Mouse (Mus musculus) testis, adult 2 months (tissue): ENCODE measurements around the gene Erp29. TPM values are rescaled to one million over a fixed set of nuclear protein-coding genes. Genes with fewer than 3 reads are reported as not detected.

Experiments used
- H3K27ac ChIP-seq: fragments of 200-500 bp; 2 replicates; pipeline ENCODE4 v1.5.1; 2012; ENCODE audit warnings: low read depth, low read length; ENCODE audit not compliant: control insufficient read depth, insufficient read depth
- H3K27me3 ChIP-seq: fragments of 200-500 bp; 2 replicates; pipeline ENCODE4 v1.6.1; 2012; ENCODE audit warnings: mild to moderate bottlenecking, low read length, moderate library complexity; ENCODE audit not compliant: control insufficient read depth, insufficient read depth
- H3K36me3 ChIP-seq: fragments of 200-500 bp; 2 replicates; pipeline ENCODE4 v1.6.1; 2012; ENCODE audit warnings: mild to moderate bottlenecking, low read length; ENCODE audit not compliant: control insufficient read depth, insufficient read depth
- H3K4me1 ChIP-seq: fragments of 200-500 bp; 2 replicates; pipeline ENCODE4 v1.6.1; 2012; ENCODE audit warnings: low read length; ENCODE audit not compliant: control insufficient read depth, insufficient read depth
- H3K4me3 ChIP-seq: fragments of 200-500 bp; 2 replicates; pipeline ENCODE4 v1.5.1; 2012; ENCODE audit warnings: low read depth, mild to moderate bottlenecking, low read length, moderate library complexity, mixed read lengths; ENCODE audit not compliant: control insufficient read depth
- CTCF ChIP-seq: fragments of 200-500 bp; IDR thresholded peaks from 2 replicates; pipeline ENCODE4 v1.5.1; 2012; ENCODE audit warnings: low read depth, mild to moderate bottlenecking, inconsistent platforms, low read length, moderate library complexity; ENCODE audit not compliant: control insufficient read depth, insufficient read depth, insufficient replicate concordance
- POLR2A ChIP-seq: fragments of 200-500 bp; IDR thresholded peaks from 2 replicates; pipeline ENCODE4 v1.6.1; 2012; ENCODE audit warnings: low read depth, mild to moderate bottlenecking, inconsistent platforms, low read length, moderate library complexity; ENCODE audit not compliant: control insufficient read depth
- polyA plus RNA-seq: library from polyadenylated mRNA; depleted of rRNA; stranded (reverse); fragments of >200 nt; gene quantifications from 2 replicates; pipeline ENCODE4 v1.2.3, GENCODE M21; 2012

The Erp29 gene
- polyA plus RNA-seq, 1 experiment: 102 TPM

- H3K36me3 ChIP-seq: peaks cover 6% of the 10 kb centered on the region
- H3K27ac ChIP-seq: no peak overlapping the region
- H3K27me3 ChIP-seq: no peaks in the 10 kb centered on the region
- no peak for TF ChIP-seq CTCF
- TF ChIP-seq POLR2A: no peak
- H3K4me3 ChIP-seq: no peak overlapping the region
- no peaks in the 10 kb centered on the region for H3K4me1 ChIP-seq
These were observed 29.5 kb downstream of the Erp29 start for GRCm38 (mm10) chr5:121422787-121423186.

- no peak for TF ChIP-seq CTCF
These were observed 31.6 kb downstream of the Erp29 start for GRCm38 (mm10) chr5:121420721-121421120.

GRCm38 (mm10) chr5:121410975-121411374, 41.3 kb downstream of the Erp29 start:
- TF ChIP-seq CTCF (no peak), POLR2A (no peak)
- Histone ChIP-seq H3K27ac (no peak overlapping the region), H3K4me3 (no peak overlapping the region), H3K36me3 (peaks cover 4% of the 10 kb centered on the region), H3K27me3 (no peaks in the 10 kb centered on the region), H3K4me1 (no peaks in the 10 kb centered on the region)

More at GRCm38 (mm10) chr5:121420721-121421120, 31.6 kb downstream of the Erp29 start:
- H3K27me3 ChIP-seq: no peaks in the 10 kb centered on the region
- H3K27ac ChIP-seq: no peak overlapping the region
- H3K4me3 ChIP-seq: no peak overlapping the region
- H3K36me3 ChIP-seq: peaks cover 9% of the 10 kb centered on the region
- no peaks in the 10 kb centered on the region for H3K4me1 ChIP-seq

- H3K27ac ChIP-seq: no peak overlapping the region
- H3K36me3 ChIP-seq: peaks cover 3% of the 10 kb centered on the region
- no peak overlapping the region for H3K4me3 ChIP-seq
- no peaks in the 10 kb centered on the region for H3K4me1 ChIP-seq
- TF ChIP-seq CTCF (no peak), POLR2A (no peak)
- no peaks in the 10 kb centered on the region for H3K27me3 ChIP-seq
These were observed 44.5 kb downstream of the Erp29 start for GRCm38 (mm10) chr5:121407856-121408255.

- no peaks in the 10 kb centered on the region; the same call in 1 of the 2 replicates for H3K36me3 ChIP-seq
- TF ChIP-seq CTCF (no peak), POLR2A (no peak)
- H3K27ac ChIP-seq: no peak overlapping the region
- H3K4me1 ChIP-seq: peaks cover 7% of the 10 kb centered on the region
- H3K27me3 ChIP-seq: no peaks in the 10 kb centered on the region
- no peak overlapping the region for H3K4me3 ChIP-seq
These were observed 51.5 kb downstream of the Erp29 start for GRCm38 (mm10) chr5:121400849-121401248.

- no peaks in the 10 kb centered on the region for H3K27me3 ChIP-seq
- no peak overlapping the region for H3K4me3 ChIP-seq
- H3K27ac ChIP-seq: no peak overlapping the region
- TF ChIP-seq POLR2A (no peak), CTCF (no peak)
- H3K36me3 ChIP-seq: no peaks in the 10 kb centered on the region; the same call in 1 of the 2 replicates
- H3K4me1 ChIP-seq: peaks cover 7% of the 10 kb centered on the region
These were observed 52.2 kb downstream of the Erp29 start for GRCm38 (mm10) chr5:121400064-121400463.

GRCm38 (mm10) chr5:121399540-121399939, 52.8 kb downstream of the Erp29 start:
- no peaks in the 10 kb centered on the region; the same call in 1 of the 2 replicates for H3K36me3 ChIP-seq
- H3K4me3 ChIP-seq: peak overlapping the region; percentile 66

More at GRCm38 (mm10) chr5:121399540-121399939, 52.8 kb downstream of the Erp29 start:
- no peak for TF ChIP-seq POLR2A
- no peak for TF ChIP-seq CTCF
- no peak overlapping the region for H3K27ac ChIP-seq
- H3K4me1 ChIP-seq: peaks cover 7% of the 10 kb centered on the region
- H3K27me3 ChIP-seq: no peaks in the 10 kb centered on the region
